Mouse (Mus musculus) granulocyte monocyte progenitor cell, adult 5-6 weeks (primary cell): Measurements from ENCODE around the gene Hoxd13. TPM values are rescaled to one million over a fixed set of nuclear protein-coding genes. Genes with fewer than 3 reads are reported as not detected.
A peak's percentile ranks its signal among the peaks of the same experiment; 100 is the strongest.

Experiments
- ATAC-seq: replicated peaks from 2 replicates; pipeline ENCODE4 v1.8.0; 2016; ENCODE audit warnings: mild to moderate bottlenecking, moderate TSS enrichment, inconsistent platforms; ENCODE audit not compliant: poor library complexity, severe bottlenecking
- total RNA-seq, 2 experiments: library from RNA; stranded (forward) in 1 of 2; stranded (reverse) in 1 of 2; fragments of 200-712, 200-1000 nt in 1 of 2; fragments of >200 nt in 1 of 2; fragmentation: Nextera tagmentation in 1 of 2; gene quantifications; 2 replicates each; pipeline ENCODE4 v1.2.3; 2014 to 2017

Gene Hoxd13
- total RNA-seq (2014; fragmentation: Nextera tagmentation) (not detected in 2 replicates), total RNA-seq (2017) (not detected in 2 replicates)

GRCm38 (mm10) chr2:74667842-74668357 lies at the start of gene Hoxd13:
Gene Hoxd13, plus strand, starts transcription at chr2:74668310.
- ATAC-seq = 0 out of 2 replicates have a peak, but pooled peaks have one; percentile 18

DNA sequence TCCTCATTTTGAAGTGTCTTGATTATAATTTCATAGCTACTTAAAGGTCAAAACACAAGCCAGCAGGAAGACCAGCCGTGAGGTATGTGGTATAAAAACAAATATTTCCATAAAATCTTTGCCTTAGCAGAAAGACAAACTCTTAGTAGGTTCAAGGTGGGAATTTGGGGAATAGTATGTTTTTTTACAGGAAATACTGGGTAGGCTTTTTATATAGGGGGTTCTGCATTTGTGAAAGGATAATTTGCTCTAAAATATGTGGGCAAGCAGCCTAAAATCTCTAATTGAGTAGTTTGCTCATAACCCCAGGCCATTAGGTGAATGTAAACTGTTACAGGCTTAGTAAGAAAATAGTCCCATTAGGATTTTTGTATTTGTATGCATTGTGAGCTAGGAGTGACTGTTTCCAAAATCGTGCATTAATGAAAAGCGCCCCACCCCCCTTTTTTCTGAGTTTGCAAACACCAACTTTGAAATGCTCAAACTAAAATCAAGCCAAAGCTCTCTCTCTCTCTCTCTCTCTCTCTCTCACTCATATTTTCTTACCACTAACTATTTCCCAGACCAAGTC lies 48.3 kb upstream of the Hoxd13 start:
- ATAC-seq = no peak

GRCm38 (mm10) chr2:74620368-74620767 lies 47.7 kb upstream of the Hoxd13 start:
- no peak for ATAC-seq

DNA sequence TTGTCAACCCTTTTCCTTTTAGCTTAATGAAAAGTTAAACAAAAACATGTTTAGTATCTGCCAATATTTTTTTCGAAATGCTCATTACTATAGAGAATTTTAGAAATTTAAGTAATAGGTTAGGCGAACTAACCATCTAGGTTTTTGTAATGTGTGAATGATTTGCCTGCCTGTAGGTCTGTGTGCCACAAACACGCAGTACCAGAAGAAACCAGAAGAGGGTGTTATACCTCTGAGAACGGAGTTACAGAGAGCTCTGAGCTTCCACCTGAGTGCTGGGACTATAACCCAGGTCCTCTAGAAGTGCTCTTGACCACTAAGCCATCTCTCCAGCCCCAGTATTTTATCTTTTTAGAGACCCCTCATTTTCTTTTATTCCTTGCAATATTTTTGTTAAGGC lies 32.7 kb upstream of the Hoxd13 start:
- no peak for ATAC-seq

DNA sequence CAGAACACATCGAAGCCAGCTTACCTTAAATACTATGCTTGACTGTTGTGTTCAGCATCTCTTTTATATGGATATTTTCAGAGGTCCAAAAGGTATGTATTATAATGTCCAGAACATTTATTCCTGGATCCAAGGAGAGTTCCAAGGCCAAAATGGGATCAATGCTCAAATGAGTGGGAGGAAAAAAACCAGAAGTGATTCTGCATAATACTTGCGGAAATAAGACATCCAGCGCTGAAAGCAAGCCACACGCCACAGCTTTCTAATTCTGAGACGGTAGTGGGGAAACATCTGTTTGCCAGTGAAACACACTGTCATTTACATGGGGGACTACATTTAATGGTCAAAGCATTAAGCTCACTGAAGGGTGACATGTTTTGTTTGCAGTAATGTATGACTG lies 25.7 kb upstream of the Hoxd13 start:
- ATAC-seq = peak; percentile 59

DNA sequence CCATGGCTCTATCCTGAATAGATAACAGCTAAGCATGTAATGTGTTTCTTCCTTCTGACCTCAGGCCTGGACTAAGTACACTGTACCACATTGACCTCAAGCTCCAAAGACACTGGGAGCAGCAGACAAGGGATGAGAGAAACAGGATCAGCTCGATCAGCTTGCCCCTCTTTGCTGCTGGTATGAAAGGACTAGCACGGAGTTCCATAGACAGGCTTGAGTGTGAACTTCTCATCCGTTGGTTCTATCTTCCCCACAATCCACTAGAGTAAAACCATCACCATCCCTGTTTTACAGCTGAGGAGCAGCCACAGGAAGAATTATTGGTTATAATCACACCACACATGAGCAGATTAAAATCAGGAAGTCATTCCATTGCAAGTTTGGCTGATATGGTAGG lies 22.5 kb upstream of the Hoxd13 start:
- no peak for ATAC-seq

- peak; percentile 36; the same call in 1 of the 2 replicates for ATAC-seq
These were observed 20.8 kb upstream of the Hoxd13 start for GRCm38 (mm10) chr2:74647082-74647864.

DNA sequence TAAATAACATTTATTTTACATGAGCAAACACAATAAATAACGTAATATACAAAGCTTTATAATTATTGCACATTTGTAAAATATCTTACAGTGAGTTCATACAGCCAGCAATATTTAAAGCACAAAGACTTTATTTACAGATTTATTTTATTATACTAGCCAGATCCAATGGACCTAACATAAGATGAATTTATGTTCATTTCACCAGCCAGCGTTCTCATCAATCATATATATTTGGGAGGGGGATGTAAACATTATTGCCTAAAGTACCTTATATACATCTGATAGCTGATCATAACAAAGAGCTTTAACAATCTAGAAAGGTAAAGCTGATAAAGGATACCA lies 15.1 kb upstream of the Hoxd13 start:
- no peak for ATAC-seq

DNA sequence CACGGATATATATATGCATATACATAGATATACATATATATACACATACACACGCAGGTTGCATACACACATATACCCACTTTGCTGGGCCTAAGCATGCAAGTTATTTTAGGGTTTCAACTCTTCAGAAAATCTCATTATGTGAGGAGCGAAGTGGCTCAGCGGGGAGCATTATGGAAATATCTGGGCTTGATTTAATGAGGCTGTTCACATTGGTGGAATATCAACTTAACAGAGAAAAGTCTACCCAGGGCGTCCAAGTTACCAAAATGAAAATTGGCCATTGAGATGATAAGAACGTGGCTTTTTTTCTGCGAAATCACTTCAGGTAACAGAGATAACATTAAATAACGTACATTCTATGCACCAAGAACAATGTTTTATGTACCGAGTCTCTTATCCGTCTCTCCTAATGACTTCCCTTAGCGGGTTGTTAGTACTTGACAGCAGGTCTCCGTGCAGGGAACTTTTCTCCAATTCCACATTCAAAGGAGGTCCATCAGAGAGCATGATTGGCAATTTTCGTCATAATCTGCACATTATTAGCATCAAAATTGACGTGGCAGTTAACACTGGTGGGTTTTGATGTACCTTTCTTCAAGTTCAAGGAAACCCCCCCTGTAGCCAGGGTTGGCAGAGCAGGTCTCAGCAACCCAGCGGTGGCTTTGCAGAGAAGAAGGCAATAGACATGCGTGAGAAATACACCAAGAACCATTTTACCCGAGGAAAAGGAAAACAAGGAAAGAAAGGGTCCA lies 14.2 kb upstream of the Hoxd13 start:
- no peak for ATAC-seq

DNA sequence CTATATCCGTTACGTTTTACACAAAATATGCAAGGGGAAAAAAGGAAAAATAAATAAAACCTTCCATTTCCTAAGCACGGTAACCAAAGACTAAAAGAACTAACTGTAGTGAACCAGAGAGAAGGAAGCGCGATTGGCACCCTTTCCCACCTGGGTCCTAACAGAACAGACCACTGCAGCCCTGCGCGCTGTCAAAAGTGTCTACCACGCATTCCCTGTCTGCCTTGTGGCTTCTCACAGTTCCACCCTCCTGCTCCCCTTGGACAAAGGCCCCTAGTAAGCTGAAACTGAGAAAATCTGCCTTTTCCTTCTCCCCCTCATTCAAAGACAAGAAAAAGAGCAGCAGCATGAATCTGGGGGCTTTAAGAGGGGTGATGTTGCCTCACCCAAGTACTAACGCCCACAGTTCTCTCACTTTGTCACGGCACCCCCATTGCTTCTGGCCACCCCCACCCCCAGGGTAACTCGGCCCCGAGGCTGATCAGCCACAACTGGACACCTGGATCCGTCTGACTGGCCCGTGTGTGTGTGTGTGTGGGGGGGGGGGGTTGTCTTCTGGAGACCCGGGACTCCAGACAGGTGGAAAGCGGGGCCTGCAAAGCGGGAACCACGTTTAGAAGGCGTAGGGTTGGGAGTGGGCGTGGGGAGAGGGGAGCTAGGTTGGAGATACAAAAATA lies 13.2 kb upstream of the Hoxd13 start:
- no peak for ATAC-seq

DNA sequence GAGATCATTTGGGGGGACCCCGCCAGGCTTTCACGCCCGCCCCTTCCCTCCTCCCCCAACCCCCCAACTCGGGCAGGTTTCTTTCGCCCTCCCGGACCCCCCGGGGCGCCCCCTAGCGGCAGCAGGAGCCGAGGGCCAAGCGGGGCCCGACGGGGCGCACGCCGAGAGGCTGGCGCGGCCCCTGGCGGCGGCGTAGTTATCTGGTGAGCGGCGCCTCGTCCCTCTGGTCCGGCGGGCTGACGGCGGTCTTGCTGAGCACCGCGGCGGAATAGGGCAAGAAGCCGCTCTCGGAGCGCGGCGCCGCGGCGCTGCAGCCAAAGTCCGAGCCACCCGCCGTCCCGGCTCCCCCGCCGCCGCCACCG lies 12.7 kb upstream of the Hoxd13 start:
- 0 out of 2 replicates have a peak, but pooled peaks have one; percentile 27 for ATAC-seq

DNA sequence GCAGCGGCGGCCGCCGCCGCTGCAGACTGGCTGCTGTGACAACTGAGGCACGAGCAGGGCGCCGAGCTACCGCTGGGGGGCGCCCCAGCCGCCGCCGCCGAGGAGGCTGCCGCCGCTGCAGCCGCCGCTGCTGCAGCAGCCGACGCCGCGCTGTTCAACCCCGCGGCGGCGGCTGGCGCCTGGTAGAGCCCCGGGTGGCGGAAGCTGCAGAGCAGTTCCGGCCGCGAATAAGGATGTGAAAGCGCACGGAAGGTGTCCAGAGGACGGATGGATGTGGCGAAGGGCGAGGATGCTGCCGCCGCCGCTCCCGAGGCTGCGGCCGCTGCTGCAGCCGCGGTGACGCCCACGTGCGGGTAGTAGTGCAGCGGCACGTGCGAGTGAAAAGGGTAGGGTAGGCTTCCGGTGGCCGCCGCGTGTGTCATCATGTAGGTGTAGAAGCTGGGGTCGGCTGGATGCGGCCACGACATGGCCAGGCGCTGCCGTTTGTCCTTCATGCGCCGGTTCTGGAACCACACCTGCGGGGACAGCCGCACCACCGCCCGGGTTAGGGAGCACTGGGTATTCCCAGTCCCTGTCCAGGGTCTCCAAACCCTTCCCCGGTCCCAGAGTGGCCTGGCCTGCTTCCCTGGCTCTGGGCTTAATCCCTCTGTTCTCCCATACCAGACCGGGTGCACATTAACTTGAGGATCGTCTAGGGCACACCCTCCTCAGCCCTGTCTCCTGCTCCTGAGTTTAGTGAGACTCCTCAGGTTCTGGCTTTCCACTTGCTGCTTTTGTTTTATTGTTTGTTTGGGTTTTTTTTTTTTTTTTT lies 12.1 kb upstream of the Hoxd13 start:
- peak; percentile 87 for ATAC-seq

- ATAC-seq = no peak
These were observed 11.5 kb upstream of the Hoxd13 start for GRCm38 (mm10) chr2:74656632-74657021.

DNA sequence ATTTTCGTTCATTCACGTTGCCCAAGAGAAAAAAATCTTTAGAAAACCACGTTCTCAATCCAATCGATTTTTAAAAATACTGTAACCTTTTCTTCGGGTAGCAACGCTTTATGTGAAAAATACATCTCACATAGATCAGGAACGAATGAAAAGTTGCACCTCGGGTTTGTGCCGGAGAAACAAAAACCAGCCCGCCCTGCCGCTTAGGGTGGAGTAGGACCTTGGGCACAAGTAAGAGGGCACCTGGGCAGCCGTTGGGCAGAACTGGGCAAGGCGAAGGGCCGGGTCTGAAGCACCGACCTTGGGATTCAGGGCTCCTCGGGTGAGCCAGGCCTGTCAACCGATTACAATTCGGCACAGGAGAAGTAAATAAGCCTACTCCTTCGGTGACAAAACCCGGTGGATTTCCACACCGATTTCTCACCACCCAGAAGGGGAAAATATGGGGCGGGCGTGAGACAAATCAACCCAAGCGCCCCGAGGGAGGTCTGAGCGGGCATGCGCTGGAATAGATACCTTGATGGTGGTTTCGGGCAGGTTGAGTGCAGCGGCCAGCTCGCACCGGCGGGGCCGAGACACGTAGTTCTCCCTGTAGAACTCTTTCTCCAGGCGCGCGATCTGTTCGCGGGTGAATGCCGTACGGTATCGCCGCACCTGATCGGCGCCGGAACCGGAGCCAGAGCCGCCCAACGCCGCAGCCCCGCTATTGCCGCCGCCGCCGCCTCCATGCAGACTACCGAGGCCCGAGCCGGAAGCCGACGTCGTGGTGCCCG lies 10.7 kb upstream of the Hoxd13 start:
- no peak for ATAC-seq

GRCm38 (mm10) chr2:74658024-74658666 lies 10.0 kb upstream of the Hoxd13 start:
- no peak for ATAC-seq

GRCm38 (mm10) chr2:74658667-74659371 lies 9.3 kb upstream of the Hoxd13 start:
- ATAC-seq = no peak

- ATAC-seq = no peak
These were observed 8.6 kb upstream of the Hoxd13 start, which contains the start of gene Evx2 for GRCm38 (mm10) chr2:74659507-74660005. Gene Evx2, minus strand, starts transcription at chr2:74659557.
